Mouse (Mus musculus) intestine, postnatal 0 days (tissue): ENCODE results near the gene Pcca. TPM values are rescaled to one million over a fixed set of nuclear protein-coding genes. Genes with fewer than 3 reads are reported as not detected.

ENCODE experiments used
- ATAC-seq: fragments of 200-750 bp; cut with Nextera tagmentation; 2 replicates; pipeline ENCODE4 v1.8.0; 2017; ENCODE audit warnings: mild to moderate bottlenecking, moderate TSS enrichment, moderate library complexity
- H3K27ac ChIP-seq: fragments of 300-500 bp; sonication (generic); 2 replicates; pipeline ENCODE4 v1.5.1; 2014; ENCODE audit warnings: mild to moderate bottlenecking, low read depth, low read length, moderate library complexity
- H3K27me3 ChIP-seq: fragments of 300-500 bp; sonication (generic); replicated peaks from 2 replicates; pipeline ENCODE4 v1.6.1; 2014; ENCODE audit warnings: low read length, mixed read lengths; ENCODE audit not compliant: control insufficient read depth, insufficient read depth
- H3K36me3 ChIP-seq: fragments of 300-500 bp; sonication (generic); 2 replicates; pipeline ENCODE4 v1.6.1; 2014; ENCODE audit warnings: mild to moderate bottlenecking, moderate library complexity; ENCODE audit not compliant: control insufficient read depth, insufficient read depth
- H3K4me1 ChIP-seq: fragments of 300-500 bp; sonication (generic); replicated peaks from 2 replicates; pipeline ENCODE4 v1.6.1; 2014; ENCODE audit warnings: antibody characterized with exemption, low read length, mixed read lengths; ENCODE audit not compliant: control insufficient read depth, insufficient read depth
- H3K4me2 ChIP-seq: fragments of 300-500 bp; sonication (generic); replicated peaks from 2 replicates; pipeline ENCODE4 v1.6.1; 2014; ENCODE audit warnings: low read depth, mild to moderate bottlenecking, moderate library complexity
- H3K4me3 ChIP-seq: fragments of 300-500 bp; sonication (generic); 2 replicates; pipeline ENCODE4 v1.5.1; 2014; ENCODE audit warnings: low read depth, low read length
- H3K9ac ChIP-seq: fragments of 300-500 bp; sonication (generic); 2 replicates; pipeline ENCODE4 v1.6.1; 2014; ENCODE audit warnings: mild to moderate bottlenecking, low read depth, low read length
- H3K9me3 ChIP-seq: fragments of 300-500 bp; sonication (generic); 2 replicates; pipeline ENCODE4 v1.6.1; 2016; ENCODE audit warnings: mixed run types; ENCODE audit not compliant: control insufficient read depth
- CTCF ChIP-seq: sonication (generic); IDR thresholded peaks from 2 replicates; pipeline ENCODE4 v1.5.1; 2016; ENCODE audit warnings: low read depth, mild to moderate bottlenecking, control low read depth, antibody characterized with exemption, moderate library complexity
- WGBS: fragments of 180-500 bp; shearing (Covaris S2); extraction: QIAGEN DNeasy Blood & Tissue Kit; methylation state at CpG from one replicate; pipeline ENCODE4 v1.1.7; 2014; 5-methylcytosine and 5-hydroxymethylcytosine counted together
- polyA plus RNA-seq: library from polyadenylated mRNA; unstranded; fragments of >200 nt; fragmentation: Nextera tagmentation; extraction: Ambion mirVana; gene quantifications from 2 replicates; pipeline ENCODE4 v1.2.1, GENCODE M21; 2015

Gene Pcca
- polyA plus RNA-seq, 1 experiment from 2014 or later, result 5.9 TPM

- no peak overlapping the region for H3K9ac ChIP-seq
- no peak for TF ChIP-seq CTCF
- WGBS, result 71% methylated on average over 4 of the region's 4 CpGs
- no peaks in the 10 kb centered on the region for H3K27me3 ChIP-seq
- H3K4me3 ChIP-seq, result no peak overlapping the region
- H3K4me2 ChIP-seq, result no peak overlapping the region
- no peaks in the 10 kb centered on the region for H3K36me3 ChIP-seq
- no peaks in the 10 kb centered on the region for H3K9me3 ChIP-seq
- no peak overlapping the region for H3K27ac ChIP-seq
- no peak for ATAC-seq
- 0 out of 2 replicates have a peak, but pooled peaks cover 2% of the 10 kb centered on the region for H3K4me1 ChIP-seq
Observed at GRCm38 (mm10) chr14:122871841-122872580, 337.9 kb downstream of the Pcca start.

DNA sequence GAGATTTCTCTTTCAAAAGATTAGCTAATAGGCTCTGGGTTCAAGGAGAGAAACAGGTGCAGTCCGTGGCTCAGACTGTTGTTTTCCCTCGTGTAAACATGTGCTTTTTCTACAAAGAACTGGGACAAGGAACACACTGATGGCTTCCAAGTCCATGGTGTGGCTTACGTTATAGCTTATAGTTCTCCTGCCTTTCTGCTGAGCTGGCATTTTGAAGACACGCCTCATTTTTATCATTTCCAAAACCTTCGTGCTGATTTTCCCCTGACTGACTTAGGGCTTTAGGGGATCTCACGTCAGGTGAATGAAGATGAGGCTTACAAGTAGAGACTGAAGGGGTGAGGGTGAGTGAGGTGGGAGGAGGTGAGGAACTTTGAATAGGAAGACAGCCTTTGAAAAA, 338.5 kb downstream of the Pcca start:
- Histone ChIP-seq H3K4me2 (no peak overlapping the region), H3K9me3 (no peaks in the 10 kb centered on the region), H3K9ac (no peak overlapping the region), H3K4me1 (0 out of 2 replicates have a peak, but pooled peaks cover 2% of the 10 kb centered on the region), H3K36me3 (no peaks in the 10 kb centered on the region), H3K27ac (no peak overlapping the region), H3K4me3 (no peak overlapping the region), H3K27me3 (no peaks in the 10 kb centered on the region)
- no peak for TF ChIP-seq CTCF
- ATAC-seq, result no peak
- 59% methylated on average over 6 of the region's 6 CpGs for WGBS

GRCm38 (mm10) chr14:122875056-122875455, 340.9 kb downstream of the Pcca start:
- no peak for ATAC-seq
- TF ChIP-seq CTCF, result no peak
- WGBS, result 89% methylated on average over 8 of the region's 8 CpGs

DNA sequence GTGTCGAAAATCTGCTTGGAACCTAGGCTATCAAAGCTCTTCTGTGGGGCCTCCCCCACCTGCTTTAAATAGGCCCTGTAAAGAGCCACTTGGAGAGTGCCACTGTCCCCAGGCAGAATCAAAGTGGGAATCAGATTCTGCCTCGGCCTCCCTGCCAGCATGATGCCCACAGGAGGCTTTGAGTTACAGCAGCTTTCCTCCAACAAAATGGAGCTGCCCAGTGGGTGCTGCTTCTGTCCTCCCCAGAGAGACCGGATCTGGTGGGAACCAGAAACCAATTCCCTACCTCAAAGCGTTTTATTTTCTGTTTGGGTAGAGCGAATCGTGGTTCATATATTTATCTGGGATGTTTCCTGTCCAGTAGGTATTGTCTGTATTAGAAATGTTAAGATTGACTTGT, 341.5 kb downstream of the Pcca start:
- Histone ChIP-seq H3K4me3 (no peak overlapping the region), H3K36me3 (no peaks in the 10 kb centered on the region), H3K9ac (no peak overlapping the region), H3K9me3 (no peaks in the 10 kb centered on the region), H3K27ac (no peak overlapping the region), H3K4me2 (no peak overlapping the region), H3K4me1 (no peaks in the 10 kb centered on the region), H3K27me3 (no peaks in the 10 kb centered on the region)
- TF ChIP-seq CTCF, result no peak
- no peak for ATAC-seq
- WGBS, result 75% methylated on average over 6 of the region's 6 CpGs

More at GRCm38 (mm10) chr14:122875056-122875455, 340.9 kb downstream of the Pcca start:
- Histone ChIP-seq H3K4me2 (no peak overlapping the region), H3K27ac (no peak overlapping the region), H3K27me3 (no peaks in the 10 kb centered on the region), H3K4me1 (no peaks in the 10 kb centered on the region), H3K4me3 (no peak overlapping the region), H3K9ac (no peak overlapping the region), H3K36me3 (no peaks in the 10 kb centered on the region), H3K9me3 (no peaks in the 10 kb centered on the region)

GRCm38 (mm10) chr14:122876163-122876562, 342.0 kb downstream of the Pcca start:
- Histone ChIP-seq H3K9ac (no peak overlapping the region), H3K36me3 (no peaks in the 10 kb centered on the region), H3K9me3 (no peaks in the 10 kb centered on the region), H3K4me3 (no peak overlapping the region), H3K27ac (no peak overlapping the region), H3K4me2 (no peak overlapping the region), H3K4me1 (no peaks in the 10 kb centered on the region), H3K27me3 (no peaks in the 10 kb centered on the region)
- peak; percentile 59; the same call in 1 of the 2 replicates for ATAC-seq
- peak; percentile 99 for TF ChIP-seq CTCF
- 6% methylated on average over 6 of the region's 6 CpGs for WGBS

- Histone ChIP-seq H3K27me3 (no peaks in the 10 kb centered on the region), H3K4me3 (no peak overlapping the region), H3K9me3 (no peaks in the 10 kb centered on the region), H3K9ac (no peak overlapping the region), H3K4me1 (no peaks in the 10 kb centered on the region), H3K27ac (no peak overlapping the region), H3K4me2 (no peak overlapping the region), H3K36me3 (no peaks in the 10 kb centered on the region)
- TF ChIP-seq CTCF, result no peak
- 75% methylated on average over 7 of the region's 7 CpGs for WGBS
- no peak for ATAC-seq
Observed at GRCm38 (mm10) chr14:122876723-122877122, 342.6 kb downstream of the Pcca start.
